Mouse (Mus musculus): ENCODE data around the gene Gm28048.
A peak's percentile ranks its signal among the peaks of the same experiment; 100 is the strongest.

The Gm28048 gene

GRCm38 (mm10) chr11:22989786-22990185 is 7.9 kb upstream of the Gm28048 start:
- DNase-seq (ENCODE audit: low read depth) = no peak

- DNase-seq (ENCODE audit: low read depth) = peak; percentile 69
Observed at GRCm38 (mm10) chr11:22987357-22987756, 5.5 kb upstream of the Gm28048 start.

- DNase-seq (ENCODE audit: low read depth) = no peak
Observed at GRCm38 (mm10) chr11:22985510-22985909, 3.6 kb upstream of the Gm28048 start.

GRCm38 (mm10) chr11:22982846-22983245 is 956 bp upstream of the Gm28048 start:
- DNase-seq (ENCODE audit: low read depth) = no peak

GRCm38 (mm10) chr11:22981543-22981950 is 343 bp downstream of the Gm28048 start:
- DNase-seq (ENCODE audit: low read depth) = no peak

- no peak for DNase-seq (ENCODE audit: low read depth)
Observed at GRCm38 (mm10) chr11:22981041-22981440, 849 bp downstream of the Gm28048 start.

- no peak for DNase-seq (ENCODE audit: low read depth)
Observed at GRCm38 (mm10) chr11:22979221-22979620, 2.7 kb downstream of the Gm28048 start.

GRCm38 (mm10) chr11:22978711-22979110 is 3.2 kb downstream of the Gm28048 start:
- no peak for DNase-seq (ENCODE audit: low read depth)

- no peak for DNase-seq (ENCODE audit: low read depth)
Observed at GRCm38 (mm10) chr11:22978215-22978614, 3.7 kb downstream of the Gm28048 start.

- DNase-seq (ENCODE audit: low read depth) = no peak
Observed at GRCm38 (mm10) chr11:22973599-22973998, 8.3 kb downstream of the Gm28048 start.

- DNase-seq (ENCODE audit: low read depth) = peak; percentile 62
Observed at GRCm38 (mm10) chr11:22972746-22973526, 9.0 kb downstream of the Gm28048 start.

- peak; percentile 70 for DNase-seq (ENCODE audit: low read depth)
Observed at GRCm38 (mm10) chr11:22971835-22972709, 9.8 kb downstream of the Gm28048 start, which contains the start of gene Zrsr1. Gene Zrsr1, plus strand, starts transcription at chr11:22972005.

- DNase-seq (ENCODE audit: low read depth) = no peak
Observed at GRCm38 (mm10) chr11:22970546-22970945, 11.3 kb downstream of the Gm28048 start.

- no peak for DNase-seq (ENCODE audit: low read depth)
Observed at GRCm38 (mm10) chr11:22969486-22969885, 12.4 kb downstream of the Gm28048 start.

GRCm38 (mm10) chr11:22965503-22965902 is 16.4 kb downstream of the Gm28048 start:
- no peak for DNase-seq (ENCODE audit: low read depth)

- no peak for DNase-seq (ENCODE audit: low read depth)
Observed at GRCm38 (mm10) chr11:22964401-22964800, 17.5 kb downstream of the Gm28048 start.

GRCm38 (mm10) chr11:22962101-22962500 is 19.8 kb downstream of the Gm28048 start:
- no peak for DNase-seq (ENCODE audit: low read depth)

GRCm38 (mm10) chr11:22957791-22958374 is 24.0 kb downstream of the Gm28048 start:
- no peak for DNase-seq (ENCODE audit: low read depth)

GRCm38 (mm10) chr11:22956830-22957229 is 25.1 kb downstream of the Gm28048 start:
- no peak for DNase-seq (ENCODE audit: low read depth)

GRCm38 (mm10) chr11:22956346-22956745 is 25.5 kb downstream of the Gm28048 start:
- no peak for DNase-seq (ENCODE audit: low read depth)

- no peak for DNase-seq (ENCODE audit: low read depth)
Observed at GRCm38 (mm10) chr11:22952668-22953067, 29.2 kb downstream of the Gm28048 start.

- no peak for DNase-seq (ENCODE audit: low read depth)
Observed at GRCm38 (mm10) chr11:22950131-22950530, 31.8 kb downstream of the Gm28048 start.

- no peak for DNase-seq (ENCODE audit: low read depth)
Observed at GRCm38 (mm10) chr11:22949101-22949500, 32.8 kb downstream of the Gm28048 start.
